Mouse (Mus musculus): Measurements from ENCODE around the gene Man2a1.

Man2a1 gene

DNA sequence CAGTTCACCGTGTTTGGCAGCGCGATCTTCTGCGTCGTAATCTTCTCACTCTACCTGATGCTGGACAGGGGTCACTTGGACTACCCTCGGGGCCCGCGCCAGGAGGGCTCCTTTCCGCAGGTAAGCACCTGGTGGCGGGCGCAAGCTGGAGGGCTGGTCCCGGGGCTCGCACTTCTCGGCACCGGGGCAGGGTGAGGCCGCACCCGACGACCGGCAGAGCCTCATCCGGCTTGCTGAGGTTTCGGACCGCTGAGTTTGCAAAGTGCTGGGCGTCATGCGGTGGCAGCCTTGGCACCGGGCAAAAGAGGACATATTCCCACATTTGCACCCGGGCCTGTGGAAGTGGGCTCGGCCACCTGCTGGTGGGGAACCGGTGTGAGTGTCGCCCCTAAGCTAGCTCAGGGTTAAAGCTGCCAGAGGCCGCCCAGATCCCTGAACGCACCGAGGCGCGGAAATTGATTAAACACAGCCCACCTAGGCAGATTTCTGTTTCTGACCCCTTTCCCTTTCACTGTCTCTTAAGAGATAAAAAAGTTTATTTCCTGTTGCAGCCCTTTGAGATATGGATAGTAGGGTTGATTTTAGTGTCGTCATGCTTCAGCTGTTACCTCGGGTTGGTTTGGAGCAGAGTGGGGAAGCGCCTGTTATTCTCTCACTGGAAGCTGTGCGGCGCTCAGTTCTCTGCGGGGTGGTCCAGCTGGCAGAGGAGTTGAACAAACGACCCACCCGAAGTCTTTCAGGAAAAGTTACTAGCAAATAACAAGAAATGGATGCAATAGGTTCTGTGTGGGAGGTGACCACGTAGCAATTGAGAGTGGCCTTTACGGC, 1.4 kb downstream of the Man2a1 start:
- no peak for DNase-seq (ENCODE audit: extremely low read depth, insufficient read length, low spot score)

DNA sequence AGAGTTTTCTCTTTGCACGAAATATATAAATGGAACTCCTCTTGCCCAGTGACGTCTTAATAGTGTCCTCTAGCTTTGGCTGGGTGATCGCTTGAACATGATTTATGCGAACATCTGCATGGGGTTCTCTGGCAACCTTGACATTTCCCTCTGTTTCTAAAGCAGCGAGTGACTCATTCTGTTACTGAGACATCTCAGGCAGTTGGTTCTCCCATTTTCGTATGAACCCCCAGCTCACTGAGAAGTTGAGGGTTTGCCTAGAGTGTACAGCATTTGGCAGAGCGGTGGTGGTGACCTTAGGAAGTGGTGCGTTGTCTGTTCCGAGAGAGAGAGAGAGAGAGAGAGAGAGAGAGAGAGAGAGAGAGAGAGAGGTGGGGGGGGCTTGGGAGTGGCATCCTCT, 2.6 kb downstream of the Man2a1 start:
- DNase-seq (ENCODE audit: extremely low read depth, insufficient read length, low spot score) = peak; percentile 32

DNA sequence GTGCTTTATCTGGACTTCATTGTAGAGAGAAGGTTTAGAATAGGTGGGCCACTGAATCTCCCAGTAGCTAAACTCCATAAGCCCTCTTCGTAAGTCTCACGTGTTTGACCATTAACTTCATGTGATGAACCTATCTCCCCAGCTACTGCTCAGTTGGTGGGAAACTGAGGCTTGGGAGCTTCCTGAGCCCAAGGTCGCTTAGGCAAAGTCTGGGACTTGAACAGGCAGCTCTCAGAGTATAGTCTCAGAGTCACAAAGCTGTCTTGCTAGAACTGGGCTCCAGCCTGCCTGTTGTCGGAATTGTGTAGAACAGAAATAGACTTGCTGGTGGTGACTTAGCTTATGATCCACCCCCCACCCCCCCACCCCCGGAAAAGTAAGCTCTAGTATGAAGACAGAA, 3.0 kb downstream of the Man2a1 start:
- DNase-seq (ENCODE audit: extremely low read depth, insufficient read length, low spot score) = no peak

DNA sequence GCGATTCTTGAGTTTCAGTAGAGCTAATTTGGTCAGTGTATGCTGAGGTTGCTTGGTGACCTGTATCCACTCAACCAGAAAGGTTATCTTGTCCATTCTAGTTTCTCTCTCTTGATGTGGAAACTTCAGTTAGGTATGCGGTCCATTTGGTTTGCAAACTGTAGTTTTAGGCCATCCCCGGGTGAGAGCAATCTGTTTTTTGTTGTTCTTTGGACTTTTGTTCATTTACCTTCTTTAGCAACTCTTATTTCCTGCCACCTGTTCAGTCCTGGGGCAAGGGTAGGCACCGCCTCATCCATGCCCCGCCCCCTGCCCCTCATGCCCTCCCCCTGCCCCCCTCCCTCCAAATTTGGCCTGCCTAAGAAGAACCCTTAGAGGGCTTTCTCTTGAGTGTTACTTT, 3.6 kb downstream of the Man2a1 start:
- no peak for DNase-seq (ENCODE audit: extremely low read depth, insufficient read length, low spot score)

DNA sequence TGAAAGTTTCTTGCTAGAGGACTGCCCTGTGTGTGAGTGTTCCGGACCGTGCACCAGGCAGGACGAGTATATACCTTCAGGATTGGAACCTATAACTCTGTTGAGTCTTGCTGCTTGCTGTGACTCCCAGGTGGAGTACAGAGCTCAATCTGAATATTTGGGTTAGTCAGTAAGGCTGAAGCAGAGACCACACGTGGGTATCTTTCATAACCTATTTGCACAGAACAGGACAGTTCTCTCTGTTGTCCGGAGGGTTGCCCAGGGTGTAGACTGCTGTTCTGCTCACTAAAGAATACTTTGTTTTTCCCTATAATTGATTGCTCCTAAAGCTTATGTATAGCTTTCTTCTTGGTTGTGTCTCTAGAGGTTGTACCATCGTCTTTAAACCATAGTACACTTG, 7.7 kb downstream of the Man2a1 start:
- DNase-seq (ENCODE audit: extremely low read depth, insufficient read length, low spot score) = no peak

DNA sequence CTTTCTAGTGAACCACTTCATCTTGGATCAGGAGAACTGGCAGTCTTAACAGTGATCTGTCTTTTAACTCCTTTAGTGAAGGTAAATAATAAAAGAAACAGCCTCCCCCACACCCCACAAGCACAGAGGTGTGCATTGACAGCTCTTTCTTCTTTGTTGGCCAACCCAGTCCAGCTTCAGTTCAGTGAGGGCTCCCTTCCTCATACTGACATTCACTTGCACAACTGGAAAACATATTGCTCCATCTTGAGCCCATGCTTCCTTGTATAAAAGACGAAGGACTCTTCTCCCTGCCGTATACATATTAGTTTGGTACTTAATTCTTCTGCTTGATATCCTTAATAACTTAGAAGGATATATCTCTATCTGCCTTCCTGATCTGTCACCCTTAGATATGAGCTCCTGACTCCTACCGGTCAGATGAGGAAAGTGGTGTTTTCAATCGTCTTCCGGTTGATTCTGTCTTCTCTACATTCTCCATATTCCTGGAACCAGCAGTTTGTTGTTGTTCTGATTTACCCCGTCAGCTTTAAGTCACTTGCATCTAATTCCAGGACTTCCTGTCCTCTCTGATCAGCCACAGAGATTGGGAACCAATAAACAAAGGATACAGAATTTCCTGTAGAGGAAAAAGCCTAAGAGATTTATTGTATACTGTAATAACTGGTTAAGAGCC, 8.5 kb downstream of the Man2a1 start:
- no peak for DNase-seq (ENCODE audit: extremely low read depth, insufficient read length, low spot score)

DNA sequence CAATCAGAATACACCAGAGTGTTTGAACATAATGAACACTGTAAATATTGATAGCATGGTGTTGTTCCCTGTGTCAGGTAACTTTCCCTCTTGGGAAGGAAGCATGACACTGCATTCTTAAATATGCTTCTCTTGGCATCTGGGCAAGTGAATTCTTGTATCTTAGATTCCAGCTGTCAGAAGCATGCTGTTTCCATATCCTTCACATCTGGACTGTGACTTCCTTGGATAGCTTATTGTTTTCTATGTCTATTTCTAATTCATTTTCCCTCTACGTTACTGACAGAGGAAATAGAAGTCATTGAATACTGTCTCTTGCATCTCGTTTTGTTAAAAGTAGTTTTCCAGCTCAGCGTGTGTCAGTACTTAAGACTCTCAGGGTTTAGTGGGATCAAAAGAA, 9.2 kb downstream of the Man2a1 start:
- DNase-seq (ENCODE audit: extremely low read depth, insufficient read length, low spot score) = no peak

DNA sequence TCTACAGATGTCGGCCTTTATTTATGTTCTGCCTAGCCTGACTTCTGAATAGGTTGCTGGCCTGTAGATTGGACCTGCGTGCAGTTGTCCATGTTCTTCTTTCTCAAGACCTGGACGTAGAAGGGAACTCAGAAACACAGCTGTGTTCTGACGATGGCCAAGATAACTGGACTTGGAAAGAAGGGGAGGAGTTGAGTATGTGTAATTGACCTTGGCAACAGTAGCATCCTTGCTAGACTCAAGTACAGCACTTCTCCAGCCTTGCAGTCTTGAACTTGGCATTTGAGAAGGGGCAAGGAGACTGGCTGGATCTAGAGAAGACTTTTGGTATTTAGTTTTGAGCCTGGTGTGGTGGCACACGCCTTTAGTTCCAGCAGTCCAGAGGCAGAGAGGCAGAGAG, 10.9 kb downstream of the Man2a1 start:
- no peak for DNase-seq (ENCODE audit: extremely low read depth, insufficient read length, low spot score)

DNA sequence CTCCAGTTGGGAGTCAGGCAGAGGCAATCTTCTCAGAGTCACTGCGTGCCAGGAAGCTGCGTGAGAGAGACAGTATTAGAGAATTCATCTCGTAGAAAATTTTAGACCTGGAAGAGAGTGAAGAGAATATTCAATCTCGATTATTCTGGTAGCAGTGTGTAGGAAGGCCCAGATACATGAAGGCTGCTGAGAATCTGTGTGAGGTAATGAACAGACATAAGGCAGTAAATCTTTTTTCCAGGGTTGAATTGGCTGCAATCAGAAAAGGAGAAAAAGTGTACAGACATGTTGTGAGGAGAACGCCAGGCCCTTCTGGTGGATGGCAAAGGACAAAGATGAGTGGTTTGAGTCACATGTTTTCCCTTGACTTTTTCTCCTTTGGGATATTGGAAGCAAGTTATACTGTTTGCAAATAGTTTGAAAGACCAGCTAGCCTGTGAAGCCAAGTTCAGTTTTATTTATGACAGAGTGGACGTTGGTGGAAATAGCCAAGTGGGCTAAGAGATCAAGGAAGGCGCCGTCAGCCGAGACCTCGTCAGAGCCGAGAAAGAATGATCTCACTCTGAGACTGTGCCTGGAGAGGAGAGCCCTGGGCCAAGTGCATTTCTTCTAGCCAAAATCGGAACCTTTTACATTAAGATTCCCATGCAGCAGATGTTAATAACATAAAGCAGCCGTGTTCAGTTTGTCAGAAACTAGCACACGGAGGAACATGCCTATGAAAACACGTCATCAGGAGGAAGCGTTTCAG, 11.8 kb downstream of the Man2a1 start:
- DNase-seq (ENCODE audit: extremely low read depth, insufficient read length, low spot score) = no peak

DNA sequence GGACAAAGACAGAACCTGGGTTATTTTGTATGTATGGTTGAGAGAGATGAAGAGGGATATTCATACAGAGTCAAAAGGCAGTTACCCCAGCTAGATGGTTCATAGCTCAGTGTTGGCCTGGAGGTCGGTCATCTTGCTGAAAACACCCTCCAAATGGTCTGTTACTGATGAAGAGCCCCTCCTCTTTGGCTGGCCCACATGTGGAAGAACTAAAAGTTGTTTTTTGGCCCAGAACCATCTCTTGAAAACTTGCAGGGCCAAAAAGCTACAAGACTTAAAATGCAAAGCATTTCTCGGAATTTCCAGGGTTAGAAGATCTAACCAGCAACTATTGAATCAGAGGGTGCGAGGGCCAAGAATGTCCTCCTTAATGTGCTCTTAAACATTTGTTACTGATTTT, 12.4 kb downstream of the Man2a1 start:
- no peak for DNase-seq (ENCODE audit: extremely low read depth, insufficient read length, low spot score)

DNA sequence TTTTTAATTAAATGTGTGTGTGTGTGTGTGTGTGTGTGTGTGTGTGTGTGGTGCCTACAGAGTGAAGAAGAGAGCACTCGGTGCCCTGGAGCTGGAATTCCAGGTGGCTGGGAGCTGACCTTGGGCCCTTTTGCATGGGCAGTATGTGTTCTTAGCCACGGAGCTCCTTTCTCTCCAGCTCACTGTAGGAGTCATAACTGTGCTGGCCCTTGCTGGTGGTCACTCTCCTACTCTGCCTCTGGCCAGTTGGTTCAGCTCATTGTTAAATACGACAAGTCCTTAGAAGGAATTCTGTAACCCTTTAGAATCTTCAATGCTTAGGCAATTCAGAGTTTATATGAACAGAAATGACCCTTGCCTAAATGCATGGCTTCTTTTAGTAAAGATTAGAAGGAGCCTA, 12.8 kb downstream of the Man2a1 start:
- DNase-seq (ENCODE audit: extremely low read depth, insufficient read length, low spot score) = no peak

DNA sequence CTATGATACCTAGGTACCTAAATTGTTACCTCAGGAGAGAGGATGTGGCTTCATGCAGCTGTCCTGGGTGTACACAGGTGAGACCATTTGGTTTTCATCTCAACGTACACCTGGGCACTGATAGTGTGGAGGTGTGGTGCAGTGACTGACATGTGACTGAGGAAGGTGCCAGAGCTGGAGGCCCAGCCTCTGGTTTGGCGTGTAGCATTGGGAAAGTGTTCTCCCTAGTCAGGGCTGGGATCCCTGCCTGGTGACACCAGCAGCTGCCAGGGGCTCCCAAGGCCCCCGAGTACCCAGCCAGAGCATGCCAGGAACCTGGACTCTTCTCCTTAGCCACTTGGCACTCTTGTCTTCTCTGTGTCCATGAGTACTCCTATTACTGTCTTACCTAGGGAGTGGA, 14.3 kb downstream of the Man2a1 start:
- DNase-seq (ENCODE audit: extremely low read depth, insufficient read length, low spot score) = no peak

DNA sequence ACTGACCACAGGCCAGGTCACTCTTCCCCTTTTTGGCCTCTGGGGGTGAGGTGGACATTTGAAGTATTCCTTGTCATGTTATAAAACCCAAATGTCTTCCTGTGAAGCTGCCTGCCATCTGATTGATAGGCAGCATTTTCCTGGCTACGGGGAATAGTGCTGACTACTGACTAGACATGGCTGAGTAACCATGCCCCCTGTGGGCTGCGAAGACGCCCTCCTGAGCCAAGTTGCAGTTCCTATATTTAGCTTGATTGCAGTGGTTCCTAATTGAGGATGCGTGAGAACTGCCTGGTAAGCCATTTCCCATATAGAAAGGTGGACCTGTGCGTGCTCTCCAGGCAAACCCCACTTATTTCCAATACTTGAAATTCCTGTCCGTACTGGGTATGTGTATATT, 14.9 kb downstream of the Man2a1 start:
- DNase-seq (ENCODE audit: extremely low read depth, insufficient read length, low spot score) = no peak

DNA sequence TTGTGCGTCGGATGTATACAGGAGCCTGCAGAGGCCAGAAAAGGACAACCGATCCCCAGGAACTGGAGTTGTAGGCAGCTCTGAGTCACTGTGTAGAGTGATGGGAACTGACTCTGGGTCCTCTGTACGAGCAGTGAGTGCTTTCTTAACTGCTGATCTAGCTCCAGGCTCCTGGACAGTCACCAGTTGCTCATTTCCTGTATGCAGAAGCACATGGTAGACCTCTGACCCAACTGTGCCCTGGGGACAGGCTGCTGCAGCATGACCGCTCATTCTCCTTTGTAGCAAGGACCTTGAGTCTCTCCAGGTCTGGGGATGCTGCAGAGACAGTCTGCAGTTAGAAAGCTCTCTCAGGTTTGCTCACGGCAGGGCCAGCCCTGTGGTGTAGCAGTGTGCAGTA, 15.7 kb downstream of the Man2a1 start:
- DNase-seq (ENCODE audit: extremely low read depth, insufficient read length, low spot score) = peak; percentile 41

DNA sequence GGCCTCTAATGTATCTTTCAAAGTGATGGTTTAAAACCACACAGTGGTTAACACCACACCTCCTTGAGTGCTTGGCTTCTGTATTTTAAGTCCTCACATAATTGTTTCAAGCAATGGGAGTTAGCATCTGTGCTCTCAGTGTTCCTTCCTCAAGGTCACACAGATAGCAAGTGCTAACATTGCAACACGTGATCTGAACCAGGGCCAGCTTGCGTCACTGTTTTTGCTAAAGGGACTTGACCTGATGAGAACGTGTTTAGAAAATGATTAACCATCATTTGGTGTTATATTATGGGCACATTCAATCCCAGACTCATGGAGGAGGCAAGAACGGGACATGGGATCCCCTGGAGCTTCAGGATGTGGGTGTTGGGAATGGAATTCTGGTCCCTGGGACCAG, 17.3 kb downstream of the Man2a1 start:
- no peak for DNase-seq (ENCODE audit: extremely low read depth, insufficient read length, low spot score)

DNA sequence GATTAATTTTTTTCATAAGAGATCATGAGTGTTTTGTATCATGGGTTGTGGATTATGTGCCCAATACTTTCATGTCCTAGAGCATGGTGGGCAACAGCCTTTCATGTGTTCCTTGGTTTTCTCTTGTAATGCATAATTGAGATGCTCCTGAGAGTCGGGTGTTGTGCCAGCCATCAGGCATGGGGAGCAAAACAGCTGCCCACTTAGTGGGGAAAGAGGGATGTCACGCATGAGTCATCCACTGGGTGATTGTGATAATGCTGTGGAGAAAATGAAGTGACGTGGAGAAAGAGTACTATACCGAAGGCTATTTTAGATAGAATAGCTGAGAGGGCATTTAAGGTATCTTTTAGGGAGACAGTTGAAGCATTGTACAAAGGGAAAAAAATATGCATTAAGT, 18.5 kb downstream of the Man2a1 start:
- DNase-seq (ENCODE audit: extremely low read depth, insufficient read length, low spot score) = no peak

DNA sequence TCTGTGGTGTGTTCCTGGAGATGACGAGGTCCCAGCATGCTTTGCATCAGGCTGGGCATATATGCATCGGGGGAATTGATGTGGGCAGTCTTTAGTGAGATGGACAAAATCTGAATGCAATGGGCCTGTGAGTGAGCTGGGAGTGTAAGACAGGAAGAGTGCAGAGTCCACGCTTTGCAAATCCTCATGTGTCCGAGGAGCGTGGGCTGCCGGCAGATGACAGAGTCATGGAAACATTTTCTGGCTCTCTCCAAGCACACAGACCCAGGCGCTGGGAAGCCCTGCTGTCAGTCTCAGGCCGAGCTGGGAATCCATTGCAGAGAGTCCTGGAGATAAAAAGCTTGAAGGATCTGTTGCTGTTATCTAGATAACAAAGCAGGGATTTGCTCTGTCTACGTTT, 19.6 kb downstream of the Man2a1 start:
- DNase-seq (ENCODE audit: extremely low read depth, insufficient read length, low spot score) = no peak

DNA sequence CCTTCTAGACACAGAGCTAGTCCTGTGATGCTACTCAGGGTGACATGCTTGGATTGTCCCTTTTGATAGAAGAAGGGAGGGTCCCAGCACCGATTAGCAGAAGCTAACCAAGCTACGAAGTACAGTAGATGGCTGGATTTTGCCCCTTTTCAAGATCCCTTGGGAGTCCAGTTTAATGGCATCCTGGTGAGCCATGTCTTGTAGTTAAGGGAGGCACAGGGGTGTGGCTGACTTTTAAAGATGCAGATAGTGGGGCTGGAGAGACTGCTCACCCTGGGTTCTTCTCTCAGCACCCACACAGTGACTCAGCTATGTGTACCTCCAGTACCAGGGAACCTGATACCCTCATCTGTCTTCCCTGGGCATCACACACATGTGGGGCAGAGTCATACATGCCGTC, 20.1 kb downstream of the Man2a1 start:
- no peak for DNase-seq (ENCODE audit: extremely low read depth, insufficient read length, low spot score)

DNA sequence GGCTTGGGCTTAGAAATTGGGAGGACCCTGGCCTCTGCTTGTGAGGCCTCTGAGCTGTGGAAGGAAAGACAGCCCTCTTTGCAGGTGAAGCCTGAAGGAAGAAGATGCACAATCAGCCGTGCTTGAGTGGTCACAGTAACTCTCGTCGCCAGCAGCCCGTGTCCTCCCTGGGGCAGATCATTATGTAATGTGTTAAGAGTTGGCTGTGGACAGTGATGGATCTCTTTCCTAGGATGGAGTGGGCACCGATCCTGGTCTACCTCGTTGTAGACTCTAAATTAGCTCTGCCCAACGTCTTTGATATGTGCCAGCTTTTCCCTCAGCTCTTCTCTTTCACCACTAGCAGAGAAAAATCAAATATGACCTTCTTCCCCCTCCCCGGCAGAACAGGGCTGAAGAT, 20.7 kb downstream of the Man2a1 start:
- no peak for DNase-seq (ENCODE audit: extremely low read depth, insufficient read length, low spot score)

DNA sequence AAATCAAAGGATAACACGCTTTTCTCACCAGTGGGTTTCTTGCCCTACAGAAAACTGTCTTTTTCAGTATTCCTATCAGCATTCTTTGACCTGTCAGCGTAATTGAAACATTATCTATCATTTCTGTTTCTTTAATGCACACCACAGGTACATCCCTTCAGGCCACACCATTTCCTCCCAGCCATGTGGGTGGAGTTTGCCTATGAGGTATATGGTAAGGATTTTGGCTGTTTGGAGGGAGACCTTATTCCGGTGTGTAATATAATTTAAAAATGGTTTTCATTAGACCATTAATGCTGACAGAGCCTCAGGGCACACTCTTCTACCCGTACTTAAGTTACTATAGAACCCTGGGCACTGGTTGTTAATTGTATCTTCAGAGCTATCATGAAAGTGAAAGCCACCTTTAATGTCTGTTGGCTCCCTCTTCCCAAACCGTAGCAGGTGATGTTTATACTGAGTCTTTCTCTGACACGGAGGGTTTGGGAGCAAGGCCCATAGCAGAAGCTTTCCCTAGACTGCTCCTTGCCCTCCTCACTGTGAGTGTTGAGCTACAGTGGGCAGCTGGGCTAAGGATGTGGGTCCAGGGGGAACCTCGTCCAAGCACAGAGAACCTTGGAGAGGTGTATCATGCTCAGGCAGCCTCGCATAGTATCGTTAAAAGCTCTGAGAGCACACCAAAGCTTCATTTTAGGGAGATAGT, 21.3 kb downstream of the Man2a1 start:
- no peak for DNase-seq (ENCODE audit: extremely low read depth, insufficient read length, low spot score)

DNA sequence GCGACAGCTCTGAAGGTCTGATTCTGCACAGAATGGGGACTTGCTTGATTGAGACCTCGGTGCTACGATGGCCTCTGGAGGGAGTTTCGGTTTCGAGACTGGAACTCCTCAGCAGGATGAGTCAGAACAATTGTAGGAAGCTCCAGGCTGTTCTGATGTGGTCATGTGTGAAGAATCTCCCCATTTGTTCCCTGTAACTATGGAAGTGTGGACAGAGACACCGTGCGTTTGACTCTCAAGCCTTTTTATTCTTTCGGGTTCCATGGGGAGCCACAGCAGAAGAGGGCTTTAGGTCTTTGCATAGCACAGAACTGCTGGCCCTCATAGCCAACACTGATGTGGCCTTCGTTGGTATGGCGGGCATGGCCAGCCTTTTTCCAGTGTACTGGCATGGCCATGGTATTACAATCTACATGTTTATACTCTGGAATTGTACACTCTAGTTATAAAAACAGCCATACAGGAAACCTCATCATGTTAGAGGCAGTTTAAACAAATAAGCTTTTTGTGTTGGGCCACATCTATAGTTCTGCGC, 21.9 kb downstream of the Man2a1 start:
- DNase-seq (ENCODE audit: extremely low read depth, insufficient read length, low spot score) = no peak
